Mouse (Mus musculus): ENCODE results near the gene Gorasp1.

GRCm38 (mm10) chr9:119948804-119949203 is 11.4 kb upstream of the Gorasp1 start:
- TF ChIP-seq TAL1 (IDR thresholded peaks at IDR 0.05; ENCODE audit: low read length) (no peak), GATA1 (IDR thresholded peaks at IDR 0.05; ENCODE audit: low read length) (no peak)

All from erythroblast, embryonic 14.5 days (primary cell).